Mouse (Mus musculus) lung, postnatal 0 days (tissue): Measurements from ENCODE around the gene Znrf1.

Source experiments
- CTCF ChIP-seq: IDR thresholded peaks from 2 replicates; pipeline ENCODE4 v1.5.1; 2016; ENCODE audit warnings: antibody characterized with exemption, mild to moderate bottlenecking
- EP300 ChIP-seq: IDR thresholded peaks from 2 replicates; pipeline ENCODE4 v1.6.1; 2016; ENCODE audit warnings: antibody characterized with exemption, mild to moderate bottlenecking, control low read depth

- no peak for TF ChIP-seq CTCF
- no peak for TF ChIP-seq EP300
Measured at GRCm38 (mm10) chr8:111531191-111531590, 4.7 kb upstream of the Znrf1 start.
